Mouse (Mus musculus) spleen, adult 2 months (tissue): ENCODE measurements around the gene Tm9sf1.

Experiments
- CTCF ChIP-seq: fragments of 200-500 bp; IDR thresholded peaks from 2 replicates; pipeline ENCODE4 v1.5.1; 2011; ENCODE audit warnings: mild to moderate bottlenecking, inconsistent platforms; ENCODE audit not compliant: insufficient read depth, insufficient read length, insufficient replicate concordance; ENCODE audit errors: extremely low read depth
- POLR2A ChIP-seq: fragments of 200-500 bp; IDR thresholded peaks from 2 replicates; pipeline ENCODE4 v1.6.1; 2011; ENCODE audit warnings: low read depth, low read length, inconsistent platforms

DNA sequence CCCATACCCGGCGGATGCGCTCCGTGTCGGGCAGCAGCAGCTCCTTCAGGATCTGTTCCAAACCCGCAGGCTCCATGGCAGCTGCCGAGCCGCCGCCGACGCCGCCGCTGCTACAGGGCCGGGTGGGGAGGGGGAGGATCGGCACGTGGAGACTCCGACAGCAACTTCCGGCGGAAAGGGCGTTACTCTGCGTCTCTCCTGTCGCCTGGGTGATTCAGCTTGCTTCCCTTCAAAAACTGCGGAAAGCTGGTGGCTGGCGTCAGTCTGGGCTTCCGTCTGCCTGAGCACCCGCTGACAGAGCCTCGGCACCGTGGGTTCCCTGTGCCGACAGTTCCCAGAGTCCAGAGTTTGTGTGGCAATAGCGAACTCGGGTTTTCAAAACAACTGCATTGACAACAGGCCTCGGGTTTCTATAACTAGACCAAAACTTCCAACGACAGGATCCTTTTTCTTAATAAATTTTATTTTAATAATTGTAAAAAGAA is 8.0 kb downstream of the Tm9sf1 start, which contains the start of gene Ipo4:
- TF ChIP-seq CTCF (no peak), POLR2A (no peak; the same call in 1 of the 2 replicates)
